Mouse (Mus musculus): ENCODE data around the gene Dock10.

The Dock10 gene

DNA sequence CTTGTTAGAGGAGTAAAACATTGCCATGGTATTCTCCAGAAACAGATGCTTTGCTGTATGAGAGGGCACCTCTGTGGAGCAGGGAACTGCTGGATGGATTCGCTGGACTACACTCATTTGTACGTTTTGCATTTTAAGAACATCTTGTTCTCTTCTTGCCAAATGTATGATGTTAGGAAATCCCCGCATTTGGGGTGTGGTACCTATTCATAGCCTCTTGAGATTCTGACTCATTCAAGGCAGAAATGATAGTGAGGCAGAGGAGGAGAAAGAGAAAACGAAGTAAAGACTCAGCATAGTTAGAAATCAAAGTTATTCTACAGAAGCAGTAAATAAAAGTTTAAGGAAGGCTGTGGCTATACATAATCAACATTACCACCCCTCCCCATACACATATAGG lies 262.0 kb downstream of the Dock10 start:
- intact Hi-C loops (cut with DNase I): no loop called here

DNA sequence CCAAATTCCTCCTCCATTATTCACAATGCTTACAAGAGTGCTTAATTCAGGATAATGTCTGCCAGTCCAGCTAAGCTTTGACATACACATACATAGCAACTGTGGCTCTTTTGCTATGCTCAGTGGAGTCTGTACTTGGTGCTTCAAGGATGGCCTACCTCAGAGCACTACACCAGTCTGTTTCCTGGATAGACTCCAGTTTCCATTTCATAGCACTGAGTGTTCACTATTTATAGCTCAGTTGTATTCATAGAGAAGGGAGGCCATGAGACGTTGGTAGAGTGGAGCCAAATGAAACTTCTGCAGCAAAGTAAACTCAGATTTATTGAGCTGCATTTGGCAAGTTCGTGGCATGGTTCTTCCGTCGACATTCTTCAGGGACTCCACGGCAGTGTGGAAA lies 274.9 kb downstream of the Dock10 start:
- intact Hi-C loops (cut with DNase I): no loop called here

DNA sequence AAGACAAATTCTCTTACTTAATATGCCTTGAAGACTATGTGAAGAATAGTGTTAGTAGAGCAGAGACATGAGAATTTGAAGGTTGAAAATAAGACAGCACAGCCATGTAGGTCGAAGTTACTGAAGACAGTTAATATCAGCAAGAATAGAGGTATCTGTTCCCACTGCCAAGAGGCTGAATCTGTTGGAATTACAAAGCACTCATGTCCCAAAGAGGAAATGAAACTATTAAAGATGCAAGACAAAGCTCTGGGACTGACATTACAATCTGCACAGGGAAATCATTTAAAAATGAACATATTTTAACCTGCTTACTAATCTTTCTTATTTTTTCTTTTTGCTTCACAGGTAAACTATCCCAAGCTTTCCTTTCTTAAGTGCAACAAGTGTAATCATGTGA lies 283.4 kb downstream of the Dock10 start:
- intact Hi-C loops (cut with DNase I): no loop called here

DNA sequence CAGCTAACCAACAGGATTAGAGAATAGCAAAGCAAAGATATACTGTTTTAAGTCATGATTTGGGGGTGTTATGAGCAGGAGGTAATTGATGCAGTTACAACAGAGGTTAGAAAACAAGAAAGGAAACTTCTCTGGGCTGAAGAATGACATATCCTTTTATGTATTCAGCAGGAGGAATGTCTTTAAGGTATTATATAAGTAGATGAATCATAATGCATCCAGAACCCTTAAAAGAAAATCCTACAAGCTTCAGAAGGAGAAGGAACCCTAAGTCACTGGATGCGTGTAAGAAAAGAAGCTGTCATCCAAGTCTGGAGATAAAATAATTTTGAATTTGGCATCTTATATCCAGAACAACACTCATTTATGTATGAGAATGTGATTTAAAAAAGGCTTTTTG lies 285.9 kb downstream of the Dock10 start:
- intact Hi-C loops (cut with DNase I): no loop called here

GRCm38 (mm10) chr1:80461348-80461747 lies 297.0 kb downstream of the Dock10 start, which contains the start of gene Gm45261:
Gm45261 (minus strand) TSS chr1:80461448.
- intact Hi-C loops (cut with DNase I): no loop called here

- intact Hi-C loops (cut with DNase I): no loop called here
These were observed 298.4 kb downstream of the Dock10 start for GRCm38 (mm10) chr1:80459923-80460322.

- intact Hi-C loops (cut with DNase I): no loop called here
These were observed 298.9 kb downstream of the Dock10 start for GRCm38 (mm10) chr1:80459477-80459876.

GRCm38 (mm10) chr1:80453971-80454370 lies 304.4 kb downstream of the Dock10 start:
- intact Hi-C loops (cut with DNase I): no loop called here

- intact Hi-C loops (cut with DNase I): no loop called here
These were observed 306.3 kb downstream of the Dock10 start for GRCm38 (mm10) chr1:80451914-80452549.

Data from adrenal gland (tissue).